8 mouse cellular contexts compared by ENCODE assay signal in the genomic region with DNA sequence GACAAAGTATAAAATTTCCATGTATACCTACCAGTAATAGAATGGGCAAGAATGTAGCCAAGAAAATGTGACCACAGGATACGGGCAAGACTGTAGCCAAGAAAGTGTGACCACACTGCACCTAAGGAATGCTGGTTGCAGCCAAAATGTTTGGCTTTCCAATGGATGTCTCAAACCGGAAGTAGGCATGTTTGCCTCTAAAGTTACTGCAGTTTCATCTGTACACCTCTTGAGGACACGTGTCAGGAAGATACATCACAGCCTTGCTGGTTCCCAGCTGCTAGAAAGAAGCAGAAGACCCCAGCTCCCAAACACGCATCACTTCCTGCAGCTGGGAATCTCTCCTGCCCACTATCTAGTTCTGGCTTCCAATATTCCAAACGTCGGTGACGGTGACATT. TPM values are rescaled to one million over a fixed set of nuclear protein-coding genes. Genes with fewer than 3 reads are reported as not detected.
DNase-seq lines count a peak whose midpoint lies in the region; ATAC-seq and TF ChIP-seq lines count a peak whose summit lies in the region.

No protein-coding gene starts in this region.

- peak; percentile 29 for DNase-seq in lung, embryonic 14.5 days
- DNase-seq in lung, adult 18-20 months = no peak
- peak; percentile 22 for DNase-seq in midbrain, postnatal 0 days (ENCODE audit: low spot score)
- DNase-seq in ovary, postnatal 10 days (ENCODE audit: low spot score) = no peak
- no peak for DNase-seq in frontal cortex, postnatal 10 days (ENCODE audit: low spot score in 2 of 2)
- DNase-seq in left cerebral cortex, postnatal 4 days = no peak

- no peaks in the 10 kb centered on the region; the same call in 1 of the 2 replicates for H3K4me1 ChIP-seq in lung, embryonic 14.5 days (ENCODE audit: insufficient read depth)
- peaks cover 2% of the 10 kb centered on the region; the same call in 1 of the 2 replicates for H3K4me1 ChIP-seq in cortical plate, adult 2 months (ENCODE audit: control insufficient read depth, insufficient read depth, low read length)
- peaks cover 5% of the 10 kb centered on the region; the same call in 1 of the 2 replicates for H3K4me1 ChIP-seq in intestine, embryonic 15.5 days (replicated peaks)
- H3K4me1 ChIP-seq in midbrain, postnatal 0 days (ENCODE audit: insufficient read depth, low read length) = peaks cover 4% of the 10 kb centered on the region; the same call in 1 of the 2 replicates

- 29% methylated on average over 7 of the region's 7 CpGs for WGBS in lung, embryonic 14.5 days
- WGBS in intestine, embryonic 15.5 days = 32% methylated on average over 7 of the region's 7 CpGs
- WGBS in midbrain, postnatal 0 days = 43% methylated on average over 7 of the region's 7 CpGs

- no peaks in the 10 kb centered on the region for H3K27me3 ChIP-seq in lung, embryonic 14.5 days (ENCODE audit: insufficient read depth, low read length)
- H3K27me3 ChIP-seq in intestine, embryonic 15.5 days (replicated peaks) = no peaks in the 10 kb centered on the region
- no peaks in the 10 kb centered on the region for H3K27me3 ChIP-seq in midbrain, postnatal 0 days (ENCODE audit: insufficient read depth, low read length)

- no peak for TF ChIP-seq POLR2A in cortical plate, adult 2 months (IDR thresholded peaks at IDR 0.05; ENCODE audit: extremely low read depth, insufficient read depth, low read length)

- TF ChIP-seq CTCF in lung, embryonic 14.5 days (IDR thresholded peaks at IDR 0.05; ENCODE audit: low read depth) = no peak
- no peak for TF ChIP-seq CTCF in cortical plate, adult 2 months (IDR thresholded peaks at IDR 0.05; ENCODE audit: extremely low read depth, insufficient read depth, low read length)
- TF ChIP-seq CTCF in midbrain, postnatal 0 days (IDR thresholded peaks at IDR 0.05) = no peak

- peak overlapping the region; percentile 40 for H3K4me3 ChIP-seq in lung, embryonic 14.5 days (ENCODE audit: low read depth, low read length)
- peak overlapping the region; percentile 43 for H3K4me3 ChIP-seq in cortical plate, adult 2 months (ENCODE audit: insufficient read depth, low read length)
- H3K4me3 ChIP-seq in intestine, embryonic 15.5 days (replicated peaks) = peak overlapping the region; percentile 52
- peak overlapping the region; percentile 44 for H3K4me3 ChIP-seq in midbrain, postnatal 0 days (ENCODE audit: low read depth, low read length)

- H3K27ac ChIP-seq in lung, embryonic 14.5 days (ENCODE audit: low read depth) = no peak overlapping the region
- H3K27ac ChIP-seq in cortical plate, adult 2 months (ENCODE audit: insufficient read depth, low read length) = no peak overlapping the region
- H3K27ac ChIP-seq in intestine, embryonic 15.5 days = peak overlapping the region; percentile 14; the same call in 1 of the 2 replicates
- peak overlapping the region; percentile 77 for H3K27ac ChIP-seq in midbrain, postnatal 0 days (ENCODE audit: low read depth, low read length)

- peaks cover 3% of the 10 kb centered on the region; the same call in 1 of the 2 replicates for H3K36me3 ChIP-seq in lung, embryonic 14.5 days (ENCODE audit: insufficient read depth)
- H3K36me3 ChIP-seq in intestine, embryonic 15.5 days = no peaks in the 10 kb centered on the region; the same call in 1 of the 2 replicates
- H3K36me3 ChIP-seq in midbrain, postnatal 0 days (ENCODE audit: insufficient read depth, low read length) = peaks cover 13% of the 10 kb centered on the region

- intact Hi-C loops in left cerebral cortex, postnatal 4 days (cut with DNase I) = no loop called here

- ATAC-seq in lung, embryonic 14.5 days (ENCODE audit: insufficient read depth) = no peak
- no peak for ATAC-seq in intestine, embryonic 15.5 days
- no peak for ATAC-seq in midbrain, postnatal 0 days (ENCODE audit: low FRiP score)

- peak overlapping the region; percentile 64 for H3K4me2 ChIP-seq in lung, embryonic 14.5 days
- peak overlapping the region; percentile 72 for H3K4me2 ChIP-seq in intestine, embryonic 15.5 days (replicated peaks)
- H3K4me2 ChIP-seq in midbrain, postnatal 0 days (ENCODE audit: low read depth, low read length, poor library complexity, severe bottlenecking) = peak overlapping the region; percentile 68

- H3K9ac ChIP-seq in lung, embryonic 14.5 days = peak overlapping the region; percentile 45
- H3K9ac ChIP-seq in intestine, embryonic 15.5 days = peak overlapping the region; percentile 58
- peak overlapping the region; percentile 64; the same call in 1 of the 2 replicates for H3K9ac ChIP-seq in midbrain, postnatal 0 days (replicated peaks; ENCODE audit: low read length, poor library complexity, severe bottlenecking)

- H3K9me3 ChIP-seq in lung, embryonic 14.5 days (ENCODE audit: low read depth, low read length) = no peaks in the 10 kb centered on the region
- no peaks in the 10 kb centered on the region for H3K9me3 ChIP-seq in intestine, embryonic 15.5 days
- no peaks in the 10 kb centered on the region for H3K9me3 ChIP-seq in midbrain, postnatal 0 days (ENCODE audit: low read length)

RNA-seq across cellular contexts. Expression of a gene that starts 0.8 kb away (rescaled TPM):
- 22.5 and 23.7 TPM in 2 replicates for polyA plus RNA-seq in lung, embryonic 14.5 days (2014; fragmentation: Nextera tagmentation; extraction: Ambion mirVana)
- 22.2 and 22.9 TPM in 2 replicates for polyA plus RNA-seq in cortical plate, adult 2 months (2012; rRNA removed)
- polyA plus RNA-seq in intestine, embryonic 15.5 days (2015; fragmentation: Nextera tagmentation; extraction: Ambion mirVana) = 25.0 and 30.1 TPM in 2 replicates
- total RNA-seq in midbrain, postnatal 0 days (2014; rRNA removed) = 23.1 and 29.7 TPM in 2 replicates
- 15.0 and 17.6 TPM in 2 replicates for polyA plus RNA-seq in midbrain, postnatal 0 days (2015; fragmentation: Nextera tagmentation; extraction: Ambion mirVana)
- 10 to 100 TPM; 12.9 to 14.6 TPM for total RNA-seq in left cerebral cortex, postnatal 4 days (2021)

RNA-seq across cellular contexts. Expression of a gene that starts 28.8 kb away (rescaled TPM):
- 4.4 and 4.9 TPM in 2 replicates for polyA plus RNA-seq in lung, embryonic 14.5 days (2014; fragmentation: Nextera tagmentation; extraction: Ambion mirVana)
- polyA plus RNA-seq in cortical plate, adult 2 months (2012; rRNA removed) = 376 and 379 TPM in 2 replicates
- polyA plus RNA-seq in intestine, embryonic 15.5 days (2015; fragmentation: Nextera tagmentation; extraction: Ambion mirVana) = 14.1 and 16.4 TPM in 2 replicates
- total RNA-seq in midbrain, postnatal 0 days (2014; rRNA removed) = 389 and 404 TPM in 2 replicates
- polyA plus RNA-seq in midbrain, postnatal 0 days (2015; fragmentation: Nextera tagmentation; extraction: Ambion mirVana) = 206 and 213 TPM in 2 replicates
- total RNA-seq in left cerebral cortex, postnatal 4 days (2021) = 100 to 1,000 TPM; 251 to 281 TPM

Comparison
In these comparisons a context has a peak if more than half of its experiments do, and no peak if none do; other contexts are left out.
1. DNase-seq: peak in lung, embryonic 14.5 days (single experiment) and midbrain, postnatal 0 days (single experiment); none in lung, adult 18-20 months (0 of 2), ovary, postnatal 10 days (single experiment), frontal cortex, postnatal 10 days (0 of 2) and left cerebral cortex, postnatal 4 days (single experiment).
2. H3K27ac ChIP-seq: peak in intestine, embryonic 15.5 days (single experiment) and midbrain, postnatal 0 days (single experiment); none in lung, embryonic 14.5 days (single experiment) and cortical plate, adult 2 months (single experiment).
3. RNA of a gene that starts 28.8 kb away (polyA plus RNA-seq): 376 to 379 TPM in cortical plate, adult 2 months and 206 to 213 TPM in midbrain, postnatal 0 days; 14.1 to 16.4 TPM in intestine, embryonic 15.5 days and 4.4 to 4.9 TPM in lung, embryonic 14.5 days; every median in the first group is over 10 times any median in the second.
4. Peak in every context shown above with its lines, with median percentiles within 50 percentile points of each other: H3K4me2 ChIP-seq, H3K4me3 ChIP-seq and H3K9ac ChIP-seq.